Mouse (Mus musculus) limb, embryonic 14.5 days (tissue): ENCODE data around the gene Ahsa1. TPM values are rescaled to one million over a fixed set of nuclear protein-coding genes. Genes with fewer than 3 reads are reported as not detected.

Source experiments
- ATAC-seq: fragments of 200-750 bp; cut with Nextera tagmentation; 2 replicates; pipeline ENCODE4 v1.8.0; 2017; ENCODE audit warnings: low read depth, moderate number of reproducible peaks, moderate TSS enrichment; ENCODE audit not compliant: low FRiP score
- DNase-seq: peaks from one replicate; pipeline ENCODE4 v3.0.0-alpha.2; 2015; ENCODE audit warnings: low spot score
- H3K27ac ChIP-seq: fragments of 300-500 bp; sonication (generic); replicated peaks from 2 replicates; pipeline ENCODE4 v1.5.1; 2014; ENCODE audit warnings: low read depth, mild to moderate bottlenecking, low read length, moderate library complexity, mixed read lengths
- H3K27me3 ChIP-seq: fragments of 300-500 bp; sonication (generic); 2 replicates; pipeline ENCODE4 v1.6.1; 2014; ENCODE audit warnings: low read length, mixed read lengths; ENCODE audit not compliant: control insufficient read depth, insufficient read depth
- H3K36me3 ChIP-seq: fragments of 300-500 bp; sonication (generic); 2 replicates; pipeline ENCODE4 v1.6.1; 2014; ENCODE audit warnings: mild to moderate bottlenecking, low read length, moderate library complexity, mixed read lengths; ENCODE audit not compliant: control insufficient read depth, insufficient read depth
- H3K4me1 ChIP-seq: fragments of 300-500 bp; sonication (generic); 2 replicates; pipeline ENCODE4 v1.6.1; 2014; ENCODE audit warnings: antibody characterized with exemption, low read length, mixed read lengths; ENCODE audit not compliant: control insufficient read depth, insufficient read depth
- H3K4me2 ChIP-seq: fragments of 300-500 bp; sonication (generic); replicated peaks from 2 replicates; pipeline ENCODE4 v1.6.1; 2014; ENCODE audit warnings: low read depth, mild to moderate bottlenecking, low read length, moderate library complexity; ENCODE audit not compliant: severe bottlenecking
- H3K4me3 ChIP-seq: fragments of 300-500 bp; sonication (generic); replicated peaks from 2 replicates; pipeline ENCODE4 v1.5.1; 2014; ENCODE audit warnings: low read length
- H3K9ac ChIP-seq: fragments of 300-500 bp; sonication (generic); 2 replicates; pipeline ENCODE4 v1.6.1; 2014; ENCODE audit warnings: mild to moderate bottlenecking, low read depth, low read length, moderate library complexity; ENCODE audit not compliant: severe bottlenecking
- H3K9me3 ChIP-seq: fragments of 300-500 bp; sonication (generic); 2 replicates; pipeline ENCODE4 v1.6.1; 2016; ENCODE audit warnings: low read length; ENCODE audit not compliant: control insufficient read depth
- POLR2A ChIP-seq: fragments of 200-500 bp; IDR thresholded peaks from 2 replicates; pipeline ENCODE4 v1.8.0; 2012; ENCODE audit warnings: inconsistent platforms, mild to moderate bottlenecking, moderate library complexity, borderline replicate concordance; ENCODE audit not compliant: insufficient read depth, insufficient read length; ENCODE audit errors: extremely low read depth
- WGBS: fragments of 180-500 bp; shearing (Covaris S2); extraction: QIAGEN DNeasy Blood & Tissue Kit; methylation state at CpG from one replicate; pipeline ENCODE4 v1.1.7; 2014; 5-methylcytosine and 5-hydroxymethylcytosine counted together
- polyA plus RNA-seq, 2 experiments: library from polyadenylated mRNA; depleted of rRNA in 1 of 2; stranded (reverse) in 1 of 2; unstranded in 1 of 2; fragments of >200 nt; fragmentation: Nextera tagmentation in 1 of 2; extraction: Ambion mirVana in 1 of 2; gene quantifications; 2 replicates each; pipeline versions ENCODE4 v1.2.1 to v1.2.3; 2012 to 2014

Ahsa1 gene
- polyA plus RNA-seq, 2 experiments = 168 to 187 TPM

- no peak for TF ChIP-seq POLR2A
- Histone ChIP-seq H3K4me2 (no peak overlapping the region), H3K4me3 (no peak overlapping the region), H3K27me3 (no peaks in the 10 kb centered on the region), H3K9me3 (no peaks in the 10 kb centered on the region), H3K4me1 (no peaks in the 10 kb centered on the region), H3K36me3 (no peaks in the 10 kb centered on the region), H3K9ac (no peak overlapping the region), H3K27ac (no peak overlapping the region)
- ATAC-seq (no peak), DNase-seq (no peak)
- 85% methylated on average over 5 of the region's 5 CpGs for WGBS
Measured at GRCm38 (mm10) chr12:87289100-87289499, 22.8 kb downstream of the Ahsa1 start.

GRCm38 (mm10) chr12:87293934-87294333 is 27.7 kb downstream of the Ahsa1 start:
- Histone ChIP-seq H3K27me3 (no peaks in the 10 kb centered on the region), H3K9ac (no peak overlapping the region), H3K4me2 (no peak overlapping the region), H3K36me3 (no peaks in the 10 kb centered on the region), H3K27ac (no peak overlapping the region), H3K9me3 (no peaks in the 10 kb centered on the region), H3K4me3 (no peak overlapping the region), H3K4me1 (no peaks in the 10 kb centered on the region)
- no peak for TF ChIP-seq POLR2A
- ATAC-seq (no peak), DNase-seq (no peak)
- WGBS = 77% methylated on average over 6 of the region's 6 CpGs

GRCm38 (mm10) chr12:87299037-87299656 is 32.9 kb downstream of the Ahsa1 start:
- peak; percentile 47; the same call in 1 of the 2 replicates for ATAC-seq
- H3K4me3 ChIP-seq = peak overlapping the region; percentile 73
- no peaks in the 10 kb centered on the region for H3K36me3 ChIP-seq
- TF ChIP-seq POLR2A = no peak
- H3K4me1 ChIP-seq = no peaks in the 10 kb centered on the region
- DNase-seq = no peak
- H3K27ac ChIP-seq = no peak overlapping the region
- 8% methylated on average over 29 of the region's 29 CpGs for WGBS
- H3K27me3 ChIP-seq = peaks cover 17% of the 10 kb centered on the region; the same call in 1 of the 2 replicates
- H3K4me2 ChIP-seq = peak overlapping the region; percentile 97
- H3K9me3 ChIP-seq = no peaks in the 10 kb centered on the region
- peak overlapping the region; percentile 72 for H3K9ac ChIP-seq

- Histone ChIP-seq H3K4me3 (peak within 1 kb of the TSS; percentile 73), H3K9me3 (no peaks in the 10 kb centered on the region), H3K4me1 (no peaks in the 10 kb centered on the region), H3K4me2 (peak within 1 kb of the TSS; percentile 97), H3K27me3 (peaks cover 17% of the 10 kb centered on the region; the same call in 1 of the 2 replicates), H3K9ac (peak within 1 kb of the TSS; percentile 72), H3K36me3 (no peaks in the 10 kb centered on the region), H3K27ac (no peak within 1 kb of the TSS)
- TF ChIP-seq POLR2A = no peak
- DNase-seq (peak; percentile 6), ATAC-seq (peak; percentile 74)
- WGBS = 4% methylated on average over 55 of the region's 86 CpGs
Measured at GRCm38 (mm10) chr12:87299657-87300440, 33.6 kb downstream of the Ahsa1 start, which contains the start of gene Ism2. Ism2 (minus strand) TSS chr12:87299705.

GRCm38 (mm10) chr12:87300441-87300690 is 34.1 kb downstream of the Ahsa1 start:
- Histone ChIP-seq H3K27me3 (peaks cover 17% of the 10 kb centered on the region; the same call in 1 of the 2 replicates), H3K4me3 (peak overlapping the region; percentile 73), H3K36me3 (no peaks in the 10 kb centered on the region), H3K9ac (peak overlapping the region; percentile 72), H3K4me1 (no peaks in the 10 kb centered on the region), H3K27ac (no peak overlapping the region), H3K9me3 (no peaks in the 10 kb centered on the region), H3K4me2 (peak overlapping the region; percentile 97)
- DNase-seq (no peak), ATAC-seq (no peak)
- under 1% methylated on average over 9 of the region's 9 CpGs for WGBS
- no peak for TF ChIP-seq POLR2A
